Mouse (Mus musculus) spleen, adult 2 months (tissue): ENCODE data around the gene Unc79.

Experiments
- CTCF ChIP-seq: fragments of 200-500 bp; IDR thresholded peaks from 2 replicates; pipeline ENCODE4 v1.5.1; 2011; ENCODE audit warnings: mild to moderate bottlenecking, inconsistent platforms; ENCODE audit not compliant: insufficient read depth, insufficient read length, insufficient replicate concordance; ENCODE audit errors: extremely low read depth
- POLR2A ChIP-seq: fragments of 200-500 bp; IDR thresholded peaks from 2 replicates; pipeline ENCODE4 v1.6.1; 2011; ENCODE audit warnings: low read depth, low read length, inconsistent platforms

GRCm38 (mm10) chr12:102945571-102945970 is 3.1 kb upstream of the Unc79 start:
- TF ChIP-seq POLR2A, result no peak
- TF ChIP-seq CTCF, result no peak
